Mouse (Mus musculus): ENCODE measurements around the gene Bach2. TPM values are rescaled to one million over a fixed set of nuclear protein-coding genes. Genes with fewer than 3 reads are reported as not detected.

Gene Bach2
- polyA plus RNA-seq, 1 experiment = 14.1 TPM

GRCm38 (mm10) chr4:32268042-32268441, 29.4 kb downstream of the Bach2 start:
- 92% methylated on average over 1 of the region's 1 CpGs for WGBS
- TF ChIP-seq CTCF (IDR thresholded peaks at IDR 0.05; ENCODE audit: extremely low read depth, insufficient read depth, insufficient read length, insufficient replicate concordance) (no peak), POLR2A (IDR thresholded peaks at IDR 0.05; ENCODE audit: low read depth, low read length) (no peak)
- H3K36me3 ChIP-seq (ENCODE audit: control insufficient read depth, insufficient read depth, low read length) = peaks cover 1% of the 10 kb centered on the region; the same call in 1 of the 2 replicates
- DNase-seq (ENCODE audit: low read depth in 1 of 2, low spot score in 2 of 2) = no peak
- peaks cover 14% of the 10 kb centered on the region for H3K4me1 ChIP-seq (ENCODE audit: control insufficient read depth, insufficient read depth, insufficient read length)
- no peaks in the 10 kb centered on the region for H3K27me3 ChIP-seq (ENCODE audit: control insufficient read depth, insufficient read depth, low read length)
- no peak overlapping the region for H3K4me3 ChIP-seq (ENCODE audit: extremely low read depth, insufficient read depth, insufficient read length)
- no peak overlapping the region for H3K27ac ChIP-seq (ENCODE audit: insufficient read depth, low read length)

GRCm38 (mm10) chr4:32272398-32272797, 33.8 kb downstream of the Bach2 start:
- no peak overlapping the region for H3K4me3 ChIP-seq (ENCODE audit: extremely low read depth, insufficient read depth, insufficient read length)
- H3K4me1 ChIP-seq (ENCODE audit: control insufficient read depth, insufficient read depth, insufficient read length) = peaks cover 5% of the 10 kb centered on the region; the same call in 1 of the 2 replicates
- no peaks in the 10 kb centered on the region for H3K27me3 ChIP-seq (ENCODE audit: control insufficient read depth, insufficient read depth, low read length)
- DNase-seq (ENCODE audit: low read depth in 1 of 2, low spot score in 2 of 2) = no peak
- H3K27ac ChIP-seq (ENCODE audit: insufficient read depth, low read length) = no peak overlapping the region
- WGBS = 78% methylated on average over 5 of the region's 5 CpGs
- TF ChIP-seq CTCF (IDR thresholded peaks at IDR 0.05; ENCODE audit: extremely low read depth, insufficient read depth, insufficient read length, insufficient replicate concordance) (no peak), POLR2A (IDR thresholded peaks at IDR 0.05; ENCODE audit: low read depth, low read length) (no peak)
- H3K36me3 ChIP-seq (ENCODE audit: control insufficient read depth, insufficient read depth, low read length) = no peaks in the 10 kb centered on the region; the same call in 1 of the 2 replicates

GRCm38 (mm10) chr4:32274776-32275294, 36.2 kb downstream of the Bach2 start:
- H3K4me1 ChIP-seq (ENCODE audit: control insufficient read depth, insufficient read depth, insufficient read length) = peaks cover 7% of the 10 kb centered on the region; the same call in 1 of the 2 replicates
- no peaks in the 10 kb centered on the region; the same call in 1 of the 2 replicates for H3K36me3 ChIP-seq (ENCODE audit: control insufficient read depth, insufficient read depth, low read length)
- WGBS = 86% methylated on average over 6 of the region's 6 CpGs
- TF ChIP-seq POLR2A (IDR thresholded peaks at IDR 0.05; ENCODE audit: low read depth, low read length) (no peak), CTCF (IDR thresholded peaks at IDR 0.05; ENCODE audit: extremely low read depth, insufficient read depth, insufficient read length, insufficient replicate concordance) (no peak)
- H3K27me3 ChIP-seq (ENCODE audit: control insufficient read depth, insufficient read depth, low read length) = no peaks in the 10 kb centered on the region
- no peak overlapping the region for H3K27ac ChIP-seq (ENCODE audit: insufficient read depth, low read length)
- no peak for DNase-seq (ENCODE audit: low read depth in 1 of 2, low spot score in 2 of 2)
- H3K4me3 ChIP-seq (ENCODE audit: extremely low read depth, insufficient read depth, insufficient read length) = no peak overlapping the region

GRCm38 (mm10) chr4:32279842-32280241, 41.2 kb downstream of the Bach2 start:
- H3K4me1 ChIP-seq (ENCODE audit: control insufficient read depth, insufficient read depth, insufficient read length) = peaks cover 12% of the 10 kb centered on the region; the same call in 1 of the 2 replicates
- H3K27ac ChIP-seq (ENCODE audit: insufficient read depth, low read length) = no peak overlapping the region
- TF ChIP-seq CTCF (IDR thresholded peaks at IDR 0.05; ENCODE audit: extremely low read depth, insufficient read depth, insufficient read length, insufficient replicate concordance) (no peak), POLR2A (IDR thresholded peaks at IDR 0.05; ENCODE audit: low read depth, low read length) (no peak)

GRCm38 (mm10) chr4:32280401-32280800, 41.8 kb downstream of the Bach2 start:
- no peak overlapping the region for H3K4me3 ChIP-seq (ENCODE audit: extremely low read depth, insufficient read depth, insufficient read length)
- DNase-seq (ENCODE audit: low read depth in 1 of 2, low spot score in 2 of 2) = peak in 1 of 2 experiments; percentile 38
- H3K36me3 ChIP-seq (ENCODE audit: control insufficient read depth, insufficient read depth, low read length) = no peaks in the 10 kb centered on the region
- H3K27ac ChIP-seq (ENCODE audit: insufficient read depth, low read length) = peak overlapping the region; percentile 29
- TF ChIP-seq CTCF (IDR thresholded peaks at IDR 0.05; ENCODE audit: extremely low read depth, insufficient read depth, insufficient read length, insufficient replicate concordance) (no peak), POLR2A (IDR thresholded peaks at IDR 0.05; ENCODE audit: low read depth, low read length) (no peak)
- H3K4me1 ChIP-seq (ENCODE audit: control insufficient read depth, insufficient read depth, insufficient read length) = peaks cover 12% of the 10 kb centered on the region; the same call in 1 of the 2 replicates
- WGBS = 14% methylated on average over 6 of the region's 6 CpGs
- H3K27me3 ChIP-seq (ENCODE audit: control insufficient read depth, insufficient read depth, low read length) = no peaks in the 10 kb centered on the region

More at GRCm38 (mm10) chr4:32279842-32280241, 41.2 kb downstream of the Bach2 start:
- 90% methylated on average over 1 of the region's 1 CpGs for WGBS
- no peak overlapping the region for H3K4me3 ChIP-seq (ENCODE audit: extremely low read depth, insufficient read depth, insufficient read length)
- H3K27me3 ChIP-seq (ENCODE audit: control insufficient read depth, insufficient read depth, low read length) = no peaks in the 10 kb centered on the region
- no peak for DNase-seq (ENCODE audit: low read depth in 1 of 2, low spot score in 2 of 2)
- H3K36me3 ChIP-seq (ENCODE audit: control insufficient read depth, insufficient read depth, low read length) = no peaks in the 10 kb centered on the region

GRCm38 (mm10) chr4:32281306-32281705, 42.7 kb downstream of the Bach2 start:
- WGBS = 39% methylated on average over 6 of the region's 6 CpGs
- TF ChIP-seq POLR2A (IDR thresholded peaks at IDR 0.05; ENCODE audit: low read depth, low read length) (no peak), CTCF (IDR thresholded peaks at IDR 0.05; ENCODE audit: extremely low read depth, insufficient read depth, insufficient read length, insufficient replicate concordance) (no peak)
- DNase-seq (ENCODE audit: low read depth in 1 of 2, low spot score in 2 of 2) = no peak
- peak overlapping the region; percentile 22 for H3K4me3 ChIP-seq (ENCODE audit: extremely low read depth, insufficient read depth, insufficient read length)
- no peaks in the 10 kb centered on the region for H3K36me3 ChIP-seq (ENCODE audit: control insufficient read depth, insufficient read depth, low read length)
- peak overlapping the region; percentile 66 for H3K27ac ChIP-seq (ENCODE audit: insufficient read depth, low read length)
- H3K27me3 ChIP-seq (ENCODE audit: control insufficient read depth, insufficient read depth, low read length) = no peaks in the 10 kb centered on the region
- peaks cover 12% of the 10 kb centered on the region; the same call in 1 of the 2 replicates for H3K4me1 ChIP-seq (ENCODE audit: control insufficient read depth, insufficient read depth, insufficient read length)

- H3K4me3 ChIP-seq (ENCODE audit: extremely low read depth, insufficient read depth, insufficient read length) = no peak overlapping the region
- no peaks in the 10 kb centered on the region for H3K27me3 ChIP-seq (ENCODE audit: control insufficient read depth, insufficient read depth, low read length)
- TF ChIP-seq POLR2A (IDR thresholded peaks at IDR 0.05; ENCODE audit: low read depth, low read length) = no peak
- TF ChIP-seq CTCF (IDR thresholded peaks at IDR 0.05; ENCODE audit: extremely low read depth, insufficient read depth, insufficient read length, insufficient replicate concordance) = no peak
- no peak for DNase-seq (ENCODE audit: low read depth in 1 of 2, low spot score in 2 of 2)
- H3K4me1 ChIP-seq (ENCODE audit: control insufficient read depth, insufficient read depth, insufficient read length) = peaks cover 20% of the 10 kb centered on the region
- WGBS = 92% methylated on average over 8 of the region's 8 CpGs
- no peak overlapping the region for H3K27ac ChIP-seq (ENCODE audit: insufficient read depth, low read length)
- H3K36me3 ChIP-seq (ENCODE audit: control insufficient read depth, insufficient read depth, low read length) = no peaks in the 10 kb centered on the region
These were observed 47.8 kb downstream of the Bach2 start for GRCm38 (mm10) chr4:32286405-32286804.

Data from spleen, adult 2 months (tissue).